Mouse (Mus musculus): ENCODE data around the gene Syt14. TPM values are rescaled to one million over a fixed set of nuclear protein-coding genes. Genes with fewer than 3 reads are reported as not detected.

Gene Syt14
- polyA plus RNA-seq, 1 experiment from 2014 or later, result 0.62 TPM

DNA sequence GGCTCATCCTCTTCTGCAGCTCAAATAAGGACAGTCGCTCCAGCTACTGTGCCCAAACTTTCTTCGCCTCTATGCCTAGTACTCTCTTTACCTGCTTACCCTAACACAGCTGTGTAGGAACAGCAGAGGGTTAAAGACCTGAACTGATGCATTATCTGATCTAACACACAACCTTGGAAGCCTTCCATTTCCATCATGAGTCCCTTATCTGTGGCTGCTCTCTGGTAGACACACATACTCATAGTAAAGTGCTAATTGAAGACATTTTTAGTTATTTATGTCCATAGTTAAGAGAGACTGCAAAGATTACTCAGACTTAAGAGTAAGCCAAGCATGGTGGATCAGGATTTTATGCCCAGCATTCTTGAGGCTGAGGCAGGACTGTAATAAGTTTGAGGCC lies 23.2 kb downstream of the Syt14 start:
- 92% methylated on average over 2 of the region's 2 CpGs for WGBS
- ATAC-seq (replicated peaks; ENCODE audit: low FRiP score, low read depth) (no peak), DNase-seq (ENCODE audit: low spot score) (no peak)

DNA sequence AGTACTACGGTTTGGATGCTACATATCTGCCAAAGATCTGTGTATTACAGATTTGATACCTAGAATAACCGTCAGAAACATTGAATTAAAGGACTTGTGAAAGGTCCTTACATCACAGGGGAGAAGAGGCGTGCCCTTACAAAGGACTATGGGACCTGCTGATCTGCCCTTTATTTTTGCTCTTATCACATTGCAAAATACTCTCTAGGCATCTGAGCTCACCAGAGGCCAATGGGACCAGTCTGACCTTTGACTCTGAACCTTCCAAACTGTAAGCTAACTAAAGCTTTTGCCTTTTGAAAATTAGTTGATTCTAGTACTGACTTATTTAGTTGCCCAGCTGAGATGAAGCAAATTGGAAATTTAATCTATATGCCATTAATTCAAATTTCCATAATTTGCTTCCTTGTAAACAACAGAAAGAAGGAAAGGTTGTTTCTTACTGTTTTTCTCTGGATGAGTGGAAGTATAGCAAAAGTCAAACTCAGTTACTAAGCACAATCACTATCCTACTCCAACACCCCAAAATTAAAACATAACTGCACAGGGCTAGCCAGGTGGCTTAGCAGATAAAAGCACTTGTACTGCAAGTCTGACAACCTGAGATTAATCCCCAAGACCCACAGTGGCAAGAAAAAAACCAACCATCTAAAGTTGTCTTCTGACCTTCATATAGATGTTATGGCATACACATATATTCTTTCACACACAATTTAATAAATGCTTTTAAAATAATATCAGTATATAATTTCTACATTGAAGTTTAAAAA lies 24.4 kb downstream of the Syt14 start:
- Histone ChIP-seq H3K4me3 (replicated peaks; ENCODE audit: low read depth, low read length) (no peak overlapping the region), H3K4me1 (replicated peaks; ENCODE audit: insufficient read depth, low read length) (no peaks in the 10 kb centered on the region), H3K27me3 (ENCODE audit: insufficient read depth, low read length) (no peaks in the 10 kb centered on the region), H3K36me3 (ENCODE audit: insufficient read depth, low read length) (no peaks in the 10 kb centered on the region), H3K9ac (ENCODE audit: low read depth, low read length) (no peak overlapping the region), H3K27ac (no peak overlapping the region), H3K9me3 (replicated peaks; ENCODE audit: low read length) (no peaks in the 10 kb centered on the region), H3K4me2 (ENCODE audit: low read length) (no peak overlapping the region)
- TF ChIP-seq CTCF (IDR thresholded peaks at IDR 0.05; ENCODE audit: low read depth), result no peak
- no peak for DNase-seq (ENCODE audit: low spot score)
- WGBS, result 89% methylated on average over 3 of the region's 3 CpGs
- no peak for ATAC-seq (replicated peaks; ENCODE audit: low FRiP score, low read depth)

More for the DNA sequence above, 23.2 kb downstream of the Syt14 start:
- no peak overlapping the region for H3K4me2 ChIP-seq (ENCODE audit: low read length)
- H3K27me3 ChIP-seq (ENCODE audit: insufficient read depth, low read length), result no peaks in the 10 kb centered on the region
- H3K4me3 ChIP-seq (replicated peaks; ENCODE audit: low read depth, low read length), result no peak overlapping the region
- H3K9ac ChIP-seq (ENCODE audit: low read depth, low read length), result no peak overlapping the region
- no peak overlapping the region for H3K27ac ChIP-seq
- no peaks in the 10 kb centered on the region for H3K9me3 ChIP-seq (replicated peaks; ENCODE audit: low read length)
- no peaks in the 10 kb centered on the region for H3K4me1 ChIP-seq (replicated peaks; ENCODE audit: insufficient read depth, low read length)
- TF ChIP-seq CTCF (IDR thresholded peaks at IDR 0.05; ENCODE audit: low read depth), result no peak
- no peaks in the 10 kb centered on the region for H3K36me3 ChIP-seq (ENCODE audit: insufficient read depth, low read length)

DNA sequence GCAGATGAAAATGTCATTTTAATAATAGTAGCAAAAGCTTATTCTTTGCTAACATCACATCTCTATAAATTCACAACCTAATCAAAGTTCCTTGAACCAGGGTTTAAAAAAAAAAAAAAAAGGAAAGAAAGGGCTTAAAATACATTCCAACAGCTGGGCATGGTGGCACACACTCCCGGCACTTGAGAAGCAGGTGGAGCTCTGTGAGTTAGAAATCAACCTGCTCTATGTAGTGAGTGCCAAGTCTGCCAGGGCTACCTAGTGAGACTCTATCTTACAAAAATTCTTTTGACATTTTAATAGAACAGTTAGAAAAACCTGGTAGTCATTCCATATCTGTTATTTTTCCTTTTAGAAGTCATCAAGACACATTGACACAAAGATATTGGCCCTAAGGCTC lies 31.0 kb downstream of the Syt14 start:
- no peaks in the 10 kb centered on the region for H3K9me3 ChIP-seq (replicated peaks; ENCODE audit: low read length)
- no peak for DNase-seq (ENCODE audit: low spot score)
- no peak overlapping the region for H3K27ac ChIP-seq
- no peak for ATAC-seq (replicated peaks; ENCODE audit: low FRiP score, low read depth)
- no peaks in the 10 kb centered on the region for H3K27me3 ChIP-seq (ENCODE audit: insufficient read depth, low read length)
- 81% methylated on average over 1 of the region's 1 CpGs for WGBS
- H3K36me3 ChIP-seq (ENCODE audit: insufficient read depth, low read length), result no peaks in the 10 kb centered on the region
- no peak overlapping the region for H3K4me2 ChIP-seq (ENCODE audit: low read length)
- H3K9ac ChIP-seq (ENCODE audit: low read depth, low read length), result no peak overlapping the region
- no peaks in the 10 kb centered on the region for H3K4me1 ChIP-seq (replicated peaks; ENCODE audit: insufficient read depth, low read length)
- TF ChIP-seq CTCF (IDR thresholded peaks at IDR 0.05; ENCODE audit: low read depth), result no peak
- no peak overlapping the region for H3K4me3 ChIP-seq (replicated peaks; ENCODE audit: low read depth, low read length)

DNA sequence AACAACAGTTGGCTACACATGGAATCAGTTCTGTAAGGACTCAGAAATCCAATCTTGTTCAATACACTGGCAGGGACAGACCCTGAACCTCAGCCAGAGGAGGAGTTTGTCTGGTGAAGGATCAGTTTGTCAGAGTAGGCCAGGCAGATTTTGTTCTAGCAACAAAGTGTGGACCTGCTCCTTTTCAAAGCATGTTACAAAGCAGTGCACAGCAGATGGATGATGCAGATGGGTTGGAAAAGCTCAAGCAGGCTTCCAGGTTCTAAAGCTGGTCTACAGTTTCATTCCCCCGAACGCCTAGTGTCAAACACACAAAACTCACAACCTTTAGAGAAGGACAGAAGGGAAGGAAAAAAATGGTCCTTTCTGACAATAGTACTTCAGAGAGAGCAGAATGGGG lies 31.6 kb downstream of the Syt14 start:
- WGBS, result 79% methylated on average over 2 of the region's 2 CpGs
- Histone ChIP-seq H3K27me3 (ENCODE audit: insufficient read depth, low read length) (no peaks in the 10 kb centered on the region), H3K36me3 (ENCODE audit: insufficient read depth, low read length) (no peaks in the 10 kb centered on the region), H3K4me1 (replicated peaks; ENCODE audit: insufficient read depth, low read length) (no peaks in the 10 kb centered on the region), H3K9ac (ENCODE audit: low read depth, low read length) (no peak overlapping the region), H3K27ac (no peak overlapping the region), H3K4me2 (ENCODE audit: low read length) (no peak overlapping the region), H3K4me3 (replicated peaks; ENCODE audit: low read depth, low read length) (no peak overlapping the region), H3K9me3 (replicated peaks; ENCODE audit: low read length) (no peaks in the 10 kb centered on the region)
- no peak for TF ChIP-seq CTCF (IDR thresholded peaks at IDR 0.05; ENCODE audit: low read depth)
- no peak for DNase-seq (ENCODE audit: low spot score)
- no peak for ATAC-seq (replicated peaks; ENCODE audit: low FRiP score, low read depth)

- TF ChIP-seq CTCF (IDR thresholded peaks at IDR 0.05; ENCODE audit: low read depth), result no peak
- Histone ChIP-seq H3K27ac (no peak overlapping the region), H3K4me2 (ENCODE audit: low read length) (no peak overlapping the region), H3K9ac (ENCODE audit: low read depth, low read length) (no peak overlapping the region), H3K4me1 (replicated peaks; ENCODE audit: insufficient read depth, low read length) (no peaks in the 10 kb centered on the region), H3K9me3 (replicated peaks; ENCODE audit: low read length) (no peaks in the 10 kb centered on the region), H3K36me3 (ENCODE audit: insufficient read depth, low read length) (no peaks in the 10 kb centered on the region), H3K27me3 (ENCODE audit: insufficient read depth, low read length) (no peaks in the 10 kb centered on the region), H3K4me3 (replicated peaks; ENCODE audit: low read depth, low read length) (no peak overlapping the region)
- WGBS, result 74% methylated on average over 4 of the region's 4 CpGs
- no peak for DNase-seq (ENCODE audit: low spot score)
- ATAC-seq (replicated peaks; ENCODE audit: low FRiP score, low read depth), result no peak
Measured at GRCm38 (mm10) chr1:193002307-193002706, 33.3 kb downstream of the Syt14 start.

- DNase-seq (ENCODE audit: low spot score) (no peak), ATAC-seq (replicated peaks; ENCODE audit: low FRiP score, low read depth) (no peak)
- 60% methylated on average over 2 of the region's 2 CpGs for WGBS
- no peak overlapping the region for H3K27ac ChIP-seq
- no peak overlapping the region for H3K4me3 ChIP-seq (replicated peaks; ENCODE audit: low read depth, low read length)
- no peak for TF ChIP-seq CTCF (IDR thresholded peaks at IDR 0.05; ENCODE audit: low read depth)
- H3K4me1 ChIP-seq (replicated peaks; ENCODE audit: insufficient read depth, low read length), result no peaks in the 10 kb centered on the region
- H3K36me3 ChIP-seq (ENCODE audit: insufficient read depth, low read length), result no peaks in the 10 kb centered on the region
- no peak overlapping the region for H3K9ac ChIP-seq (ENCODE audit: low read depth, low read length)
- no peaks in the 10 kb centered on the region for H3K9me3 ChIP-seq (replicated peaks; ENCODE audit: low read length)
- no peak overlapping the region for H3K4me2 ChIP-seq (ENCODE audit: low read length)
- no peaks in the 10 kb centered on the region for H3K27me3 ChIP-seq (ENCODE audit: insufficient read depth, low read length)
Measured at GRCm38 (mm10) chr1:193001587-193001986, 34.0 kb downstream of the Syt14 start.

DNA sequence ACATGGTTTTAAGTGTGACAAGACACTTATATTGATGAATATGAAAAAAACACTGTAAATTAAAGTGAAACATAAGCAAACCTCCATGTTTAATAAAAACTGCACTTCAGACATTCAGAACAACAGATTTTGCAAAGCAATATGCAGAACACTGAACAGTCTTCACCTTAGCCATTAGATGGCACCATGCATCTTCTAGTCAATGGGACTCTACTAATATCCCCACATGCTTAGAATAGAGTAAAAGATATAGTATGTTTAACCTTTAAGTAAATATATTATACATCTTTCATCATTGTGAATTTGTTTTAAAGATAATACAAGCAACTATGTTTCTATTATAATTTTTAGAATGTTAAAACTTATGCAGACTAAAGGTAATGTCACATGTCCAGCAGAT lies 34.7 kb downstream of the Syt14 start:
- H3K27me3 ChIP-seq (ENCODE audit: insufficient read depth, low read length), result no peaks in the 10 kb centered on the region
- DNase-seq (ENCODE audit: low spot score) (peak; percentile 53), ATAC-seq (replicated peaks; ENCODE audit: low FRiP score, low read depth) (no peak)
- H3K9me3 ChIP-seq (replicated peaks; ENCODE audit: low read length), result no peaks in the 10 kb centered on the region
- H3K27ac ChIP-seq, result no peak overlapping the region
- no peak overlapping the region for H3K9ac ChIP-seq (ENCODE audit: low read depth, low read length)
- H3K4me2 ChIP-seq (ENCODE audit: low read length), result no peak overlapping the region
- no peaks in the 10 kb centered on the region for H3K4me1 ChIP-seq (replicated peaks; ENCODE audit: insufficient read depth, low read length)
- TF ChIP-seq CTCF (IDR thresholded peaks at IDR 0.05; ENCODE audit: low read depth), result peak; percentile 73
- H3K4me3 ChIP-seq (replicated peaks; ENCODE audit: low read depth, low read length), result no peak overlapping the region
- no peaks in the 10 kb centered on the region for H3K36me3 ChIP-seq (ENCODE audit: insufficient read depth, low read length)
